Mouse (Mus musculus): ENCODE measurements at regions not wholly inside any gene's neighbourhood (a gene's known extent, or its start where the extent isn't known, plus 50 kb on each side); places are given as distances from the start of the nearest gene placed in this dataset.

- TF ChIP-seq CTCF (IDR thresholded peaks at IDR 0.05; ENCODE audit: borderline replicate concordance, extremely low read depth, insufficient read depth, insufficient read length) (no peak), POLR2A (IDR thresholded peaks at IDR 0.05; ENCODE audit: borderline replicate concordance, extremely low read depth, insufficient read depth, insufficient read length, poor library complexity, severe bottlenecking) (no peak)
Measured at GRCm38 (mm10) chr7:138153455-138154167, 243.9 kb downstream of the Tcerg1l start.

Measured in brain, embryonic 14.5 days (tissue).